ENCODE assay signal across 8 mouse cellular contexts in the genomic region with DNA sequence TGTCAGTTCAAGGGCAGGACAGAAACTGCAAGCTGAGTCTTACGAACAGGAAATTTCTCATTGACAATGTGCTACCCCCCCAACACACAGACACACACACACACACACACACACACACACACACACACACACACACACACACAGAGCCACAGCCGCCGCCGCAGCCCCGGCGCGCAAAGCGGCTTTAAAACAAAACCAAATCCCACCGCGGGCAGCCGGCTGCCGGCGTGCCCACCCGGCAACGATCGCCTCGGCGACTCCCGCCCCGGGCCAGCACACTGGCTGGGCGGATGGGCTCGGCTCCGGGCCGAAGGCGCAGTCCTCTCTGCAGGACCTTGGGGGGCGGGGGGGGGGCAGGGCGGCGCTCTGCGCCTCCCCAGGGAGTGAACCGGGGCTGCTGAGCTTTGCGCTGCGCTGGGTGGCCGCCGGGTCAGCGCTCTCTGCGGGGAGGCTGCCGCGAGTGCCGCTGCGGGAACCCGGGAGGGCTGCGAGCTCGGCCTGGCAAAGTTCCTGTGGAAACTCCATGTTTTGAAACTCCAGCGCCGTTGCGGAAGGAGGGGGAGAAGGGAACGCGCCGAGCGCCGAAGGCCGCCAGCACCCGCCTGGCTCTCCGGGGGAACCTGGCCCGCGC.
A peak's percentile ranks its signal among the peaks of the same experiment; 100 is the strongest.
DNase-seq lines count a peak whose midpoint lies in the region; ATAC-seq lines count a peak whose summit lies in the region.

No protein-coding gene starts in this region.

- DNase-seq in brain, adult 2 months (ENCODE audit: low read depth, low spot score): peak; percentile 48
- peak; percentile 64 for DNase-seq in gastrocnemius, postnatal 14 days
- no peak for DNase-seq in liver, embryonic 13.5 days

- H3K4me2 ChIP-seq in intestine, embryonic 16.5 days (ENCODE audit: low read depth, low read length): peak overlapping the region; percentile 90
- peak overlapping the region; percentile 85 for H3K4me2 ChIP-seq in liver, embryonic 13.5 days
- H3K4me2 ChIP-seq in neural tube, embryonic 14.5 days (ENCODE audit: low read depth, low read length): peak overlapping the region; percentile 65

- H3K27ac ChIP-seq in intestine, embryonic 16.5 days (ENCODE audit: low read length): peak overlapping the region; percentile 97
- H3K27ac ChIP-seq in liver, embryonic 13.5 days: peak overlapping the region; percentile 74
- peak overlapping the region; percentile 85 for H3K27ac ChIP-seq in neural tube, embryonic 14.5 days (ENCODE audit: low read depth, low read length)

- H3K9me3 ChIP-seq in megakaryocyte, embryonic 14.5 days: 0 out of 2 replicates have a peak, but pooled peaks cover 7% of the 10 kb centered on the region
- H3K9me3 ChIP-seq in intestine, embryonic 16.5 days (ENCODE audit: control insufficient read depth, low read length): no peaks in the 10 kb centered on the region
- no peaks in the 10 kb centered on the region for H3K9me3 ChIP-seq in liver, embryonic 13.5 days (replicated peaks)
- H3K9me3 ChIP-seq in neural tube, embryonic 14.5 days (ENCODE audit: control insufficient read depth, low read length): no peaks in the 10 kb centered on the region

- intact Hi-C loops in gastrocnemius, postnatal 14 days (cut with DNase I; ENCODE audit: low total_unique reads): no loop called here

- peak overlapping the region; percentile 80 for H3K9ac ChIP-seq in intestine, embryonic 16.5 days (ENCODE audit: low read depth, low read length)
- peak overlapping the region; percentile 60 for H3K9ac ChIP-seq in liver, embryonic 13.5 days
- peak overlapping the region; percentile 54 for H3K9ac ChIP-seq in neural tube, embryonic 14.5 days (replicated peaks; ENCODE audit: low read depth, low read length)

- ATAC-seq in megakaryocyte, adult 5-6 weeks (ENCODE audit: poor library complexity, severe bottlenecking): no peak
- ATAC-seq in intestine, embryonic 16.5 days: no peak
- no peak for ATAC-seq in liver, embryonic 13.5 days (ENCODE audit: low read depth)
- ATAC-seq in neural tube, embryonic 14.5 days (ENCODE audit: low read depth): no peak
- ATAC-seq in megakaryocyte progenitor cell, adult 5-6 weeks (replicated peaks; ENCODE audit: poor library complexity): no peak

- H3K36me3 ChIP-seq in megakaryocyte, embryonic 14.5 days (replicated peaks; ENCODE audit: low read length): no peaks in the 10 kb centered on the region
- no peaks in the 10 kb centered on the region for H3K36me3 ChIP-seq in intestine, embryonic 16.5 days (ENCODE audit: control insufficient read depth, insufficient read depth, low read length)
- no peaks in the 10 kb centered on the region for H3K36me3 ChIP-seq in liver, embryonic 13.5 days
- H3K36me3 ChIP-seq in neural tube, embryonic 14.5 days (ENCODE audit: control insufficient read depth, insufficient read depth, low read length): no peaks in the 10 kb centered on the region

- H3K27me3 ChIP-seq in megakaryocyte, embryonic 14.5 days (replicated peaks): peaks cover 76% of the 10 kb centered on the region
- peaks cover 34% of the 10 kb centered on the region for H3K27me3 ChIP-seq in intestine, embryonic 16.5 days (replicated peaks; ENCODE audit: control insufficient read depth, insufficient read depth, low read length)
- H3K27me3 ChIP-seq in liver, embryonic 13.5 days: peaks cover 99% of the 10 kb centered on the region
- H3K27me3 ChIP-seq in neural tube, embryonic 14.5 days (ENCODE audit: control insufficient read depth, insufficient read depth, low read length): peaks cover 5% of the 10 kb centered on the region; the same call in 1 of the 2 replicates

- 4% methylated on average over 32 of the region's 56 CpGs for WGBS in intestine, embryonic 16.5 days
- 1% methylated on average over 50 of the region's 56 CpGs for WGBS in liver, embryonic 13.5 days (ENCODE audit: insufficient replicate concordance)
- 1% methylated on average over 48 of the region's 56 CpGs for WGBS in neural tube, embryonic 14.5 days

- peaks cover 36% of the 10 kb centered on the region for H3K4me1 ChIP-seq in megakaryocyte, embryonic 14.5 days
- peaks cover 18% of the 10 kb centered on the region for H3K4me1 ChIP-seq in intestine, embryonic 16.5 days (ENCODE audit: control insufficient read depth, insufficient read depth, low read length)
- H3K4me1 ChIP-seq in liver, embryonic 13.5 days (replicated peaks): peaks cover 42% of the 10 kb centered on the region
- H3K4me1 ChIP-seq in neural tube, embryonic 14.5 days (ENCODE audit: control insufficient read depth, insufficient read depth, low read length): peaks cover 11% of the 10 kb centered on the region; the same call in 1 of the 2 replicates

- H3K4me3 ChIP-seq in megakaryocyte, embryonic 14.5 days (replicated peaks): peak overlapping the region; percentile 94
- H3K4me3 ChIP-seq in intestine, embryonic 16.5 days (ENCODE audit: low read length): peak overlapping the region; percentile 57
- H3K4me3 ChIP-seq in liver, embryonic 13.5 days (replicated peaks): peak overlapping the region; percentile 63
- H3K4me3 ChIP-seq in neural tube, embryonic 14.5 days (ENCODE audit: low read depth, low read length): peak overlapping the region; percentile 36

Comparison
In these comparisons a context has a peak if more than half of its experiments do, and no peak if none do; other contexts are left out.
1. H3K4me3 ChIP-seq: peak in every context shown above with its lines; median percentile 94 in megakaryocyte, embryonic 14.5 days; 63 in liver, embryonic 13.5 days; 57 in intestine, embryonic 16.5 days; 36 in neural tube, embryonic 14.5 days.